Mouse (Mus musculus) bone marrow macrophage, adult 2 months (primary cell): ENCODE results near the gene Lsm4.

ENCODE experiments used
- CTCF ChIP-seq: IDR thresholded peaks from 2 replicates; pipeline ENCODE4 v1.5.1; 2012; ENCODE audit warnings: low read depth, mild to moderate bottlenecking, low read length, moderate library complexity
- POLR2A ChIP-seq: IDR thresholded peaks from 2 replicates; pipeline ENCODE4 v1.6.1; 2012; ENCODE audit warnings: mild to moderate bottlenecking, low read depth, low read length, borderline replicate concordance

DNA sequence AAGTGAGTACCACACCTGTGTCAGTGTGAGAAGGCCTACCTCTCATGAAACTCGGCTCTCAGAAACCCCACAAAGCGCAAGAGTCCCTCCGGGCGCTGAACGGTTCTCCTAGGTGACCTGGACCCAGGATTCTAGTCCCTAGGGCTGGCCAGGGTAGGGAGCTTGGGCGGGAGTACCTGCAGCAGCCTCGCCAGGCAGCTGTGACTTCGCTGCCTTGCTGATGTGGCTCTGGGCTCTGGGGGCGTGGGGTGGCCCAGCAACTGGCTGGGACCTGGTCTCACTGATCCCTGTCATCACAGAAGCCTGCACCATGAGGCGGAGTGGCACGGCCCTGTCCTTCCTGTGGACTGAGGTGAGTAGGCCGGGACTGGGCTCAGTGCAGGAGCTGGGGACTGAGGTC lies 51.2 kb downstream of the Lsm4 start:
- no peak for TF ChIP-seq CTCF
- no peak for TF ChIP-seq POLR2A
